Mouse (Mus musculus): ENCODE data around the gene Psmb8. TPM values are rescaled to one million over a fixed set of nuclear protein-coding genes. Genes with fewer than 3 reads are reported as not detected.

The Psmb8 gene
- polyA plus RNA-seq, 1 experiment from 2014 or later: 21.6 TPM

DNA sequence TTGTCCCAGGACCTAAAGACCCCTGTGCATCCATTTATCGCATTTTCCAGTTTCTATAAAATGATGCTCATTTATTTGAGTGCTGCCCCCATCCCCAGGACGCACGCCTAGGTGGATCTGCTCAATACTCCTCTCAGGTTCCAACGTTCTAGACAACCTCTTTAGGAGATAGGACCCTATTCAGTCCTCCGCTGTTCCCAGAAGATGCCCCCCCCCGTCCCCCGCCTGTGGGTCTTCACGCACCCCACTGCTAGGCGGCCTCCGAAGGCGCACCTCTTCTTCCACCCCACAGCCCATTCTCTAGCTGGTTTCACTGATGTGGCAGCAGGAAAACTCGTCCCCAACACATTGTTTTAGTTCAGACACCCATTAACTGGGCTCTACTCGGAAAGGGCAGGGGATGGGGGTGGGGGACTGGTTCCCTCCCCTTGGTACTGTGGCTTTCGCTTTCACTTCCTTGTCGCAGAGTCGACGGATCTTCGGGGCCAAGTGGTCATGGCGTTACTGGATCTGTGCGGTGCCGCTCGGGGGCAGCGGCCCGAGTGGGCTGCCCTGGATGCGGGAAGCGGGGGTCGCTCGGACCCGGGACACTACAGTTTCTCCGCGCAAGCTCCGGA lies 491 bp downstream of the Psmb8 start:
- H3K36me3 ChIP-seq (ENCODE audit: insufficient read depth, low read length): 0 out of 2 replicates have a peak, but pooled peaks cover 4% of the 10 kb centered on the region
- DNase-seq (ENCODE audit: low spot score): peak; percentile 67
- TF ChIP-seq CTCF (IDR thresholded peaks at IDR 0.05; ENCODE audit: low read depth): no peak
- H3K4me2 ChIP-seq (ENCODE audit: low read length): peak overlapping the region; percentile 78
- ATAC-seq (replicated peaks; ENCODE audit: low FRiP score, low read depth): no peak
- H3K4me3 ChIP-seq (replicated peaks; ENCODE audit: low read depth, low read length): peak overlapping the region; percentile 57
- H3K27me3 ChIP-seq (ENCODE audit: insufficient read depth, low read length): peaks cover 15% of the 10 kb centered on the region
- WGBS: 3% methylated on average over 32 of the region's 32 CpGs
- H3K27ac ChIP-seq: no peak overlapping the region
- H3K9ac ChIP-seq (ENCODE audit: low read depth, low read length): peak overlapping the region; percentile 49
- H3K9me3 ChIP-seq (replicated peaks; ENCODE audit: low read length): no peaks in the 10 kb centered on the region
- H3K4me1 ChIP-seq (replicated peaks; ENCODE audit: insufficient read depth, low read length): no peaks in the 10 kb centered on the region

- peaks cover 13% of the 10 kb centered on the region for H3K27me3 ChIP-seq (ENCODE audit: insufficient read depth, low read length)
- H3K4me1 ChIP-seq (replicated peaks; ENCODE audit: insufficient read depth, low read length): no peaks in the 10 kb centered on the region
- TF ChIP-seq CTCF (IDR thresholded peaks at IDR 0.05; ENCODE audit: low read depth): no peak
- H3K36me3 ChIP-seq (ENCODE audit: insufficient read depth, low read length): 0 out of 2 replicates have a peak, but pooled peaks cover 4% of the 10 kb centered on the region
- peak overlapping the region; percentile 49 for H3K9ac ChIP-seq (ENCODE audit: low read depth, low read length)
- ATAC-seq (replicated peaks; ENCODE audit: low FRiP score, low read depth) (no peak), DNase-seq (ENCODE audit: low spot score) (no peak)
- 13% methylated on average over 11 of the region's 11 CpGs for WGBS
- no peaks in the 10 kb centered on the region for H3K9me3 ChIP-seq (replicated peaks; ENCODE audit: low read length)
- H3K4me2 ChIP-seq (ENCODE audit: low read length): peak overlapping the region; percentile 78
- H3K4me3 ChIP-seq (replicated peaks; ENCODE audit: low read depth, low read length): peak overlapping the region; percentile 57
- H3K27ac ChIP-seq: no peak overlapping the region
Observed at GRCm38 (mm10) chr17:34198521-34198912, 996 bp downstream of the Psmb8 start.

DNA sequence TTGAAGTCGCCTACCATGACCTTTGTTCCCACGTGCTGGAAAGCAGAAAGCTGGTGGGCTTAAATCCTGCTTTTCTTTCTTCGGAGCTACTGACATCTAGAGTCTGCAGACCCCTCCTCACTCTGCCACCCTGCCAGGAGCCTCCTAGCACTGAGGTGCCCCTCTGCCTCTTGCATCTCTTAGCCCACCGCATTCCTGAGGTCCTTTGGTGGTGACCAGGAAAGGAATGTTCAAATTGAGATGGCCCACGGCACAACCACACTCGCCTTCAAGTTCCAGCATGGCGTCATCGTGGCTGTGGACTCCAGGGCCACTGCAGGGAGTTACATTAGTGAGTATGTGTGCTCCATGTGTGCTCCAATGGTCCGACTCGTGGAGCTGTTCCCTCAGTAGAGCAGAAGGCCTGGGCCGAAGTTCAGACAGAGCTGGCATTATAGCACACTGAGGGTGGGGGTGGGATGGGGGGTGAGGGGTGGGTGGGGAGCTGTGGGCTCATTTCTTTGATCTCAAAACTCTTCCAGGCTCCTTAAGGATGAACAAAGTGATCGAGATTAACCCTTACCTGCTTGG lies 1.6 kb downstream of the Psmb8 start:
- Histone ChIP-seq H3K9ac (ENCODE audit: low read depth, low read length) (no peak overlapping the region), H3K4me2 (ENCODE audit: low read length) (peak overlapping the region; percentile 78; the same call in 1 of the 2 replicates), H3K4me3 (replicated peaks; ENCODE audit: low read depth, low read length) (no peak overlapping the region), H3K27ac (no peak overlapping the region), H3K27me3 (ENCODE audit: insufficient read depth, low read length) (peaks cover 8% of the 10 kb centered on the region), H3K9me3 (replicated peaks; ENCODE audit: low read length) (no peaks in the 10 kb centered on the region), H3K36me3 (ENCODE audit: insufficient read depth, low read length) (0 out of 2 replicates have a peak, but pooled peaks cover 4% of the 10 kb centered on the region), H3K4me1 (replicated peaks; ENCODE audit: insufficient read depth, low read length) (no peaks in the 10 kb centered on the region)
- ATAC-seq (replicated peaks; ENCODE audit: low FRiP score, low read depth) (no peak), DNase-seq (ENCODE audit: low spot score) (no peak)
- TF ChIP-seq CTCF (IDR thresholded peaks at IDR 0.05; ENCODE audit: low read depth): no peak
- WGBS: 70% methylated on average over 12 of the region's 12 CpGs

DNA sequence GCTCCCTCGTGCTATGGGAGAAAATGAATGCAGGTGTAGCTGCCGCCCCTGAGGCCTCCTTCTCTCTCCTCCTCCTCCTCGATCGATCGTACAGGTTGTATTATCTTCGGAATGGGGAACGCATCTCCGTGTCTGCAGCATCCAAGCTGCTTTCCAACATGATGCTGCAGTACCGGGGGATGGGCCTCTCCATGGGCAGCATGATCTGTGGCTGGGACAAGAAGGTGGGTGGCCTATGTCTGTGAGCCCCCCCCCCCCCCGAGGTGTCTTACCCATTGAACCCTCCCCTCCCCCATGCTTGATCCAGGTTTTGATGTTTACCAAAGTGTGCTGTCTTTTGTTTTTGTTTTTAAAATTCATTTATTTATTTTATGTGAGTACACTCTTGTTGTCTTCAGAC lies 2.5 kb downstream of the Psmb8 start:
- H3K27ac ChIP-seq: no peak overlapping the region
- no peak for ATAC-seq (replicated peaks; ENCODE audit: low FRiP score, low read depth)
- no peak overlapping the region for H3K9ac ChIP-seq (ENCODE audit: low read depth, low read length)
- WGBS: 88% methylated on average over 10 of the region's 10 CpGs
- H3K4me3 ChIP-seq (replicated peaks; ENCODE audit: low read depth, low read length): no peak overlapping the region
- peaks cover 8% of the 10 kb centered on the region for H3K27me3 ChIP-seq (ENCODE audit: insufficient read depth, low read length)
- no peaks in the 10 kb centered on the region; the same call in 1 of the 2 replicates for H3K4me1 ChIP-seq (replicated peaks; ENCODE audit: insufficient read depth, low read length)
- no peak overlapping the region for H3K4me2 ChIP-seq (ENCODE audit: low read length)
- no peak for DNase-seq (ENCODE audit: low spot score)
- H3K9me3 ChIP-seq (replicated peaks; ENCODE audit: low read length): no peaks in the 10 kb centered on the region
- no peaks in the 10 kb centered on the region for H3K36me3 ChIP-seq (ENCODE audit: insufficient read depth, low read length)
- no peak for TF ChIP-seq CTCF (IDR thresholded peaks at IDR 0.05; ENCODE audit: low read depth)

DNA sequence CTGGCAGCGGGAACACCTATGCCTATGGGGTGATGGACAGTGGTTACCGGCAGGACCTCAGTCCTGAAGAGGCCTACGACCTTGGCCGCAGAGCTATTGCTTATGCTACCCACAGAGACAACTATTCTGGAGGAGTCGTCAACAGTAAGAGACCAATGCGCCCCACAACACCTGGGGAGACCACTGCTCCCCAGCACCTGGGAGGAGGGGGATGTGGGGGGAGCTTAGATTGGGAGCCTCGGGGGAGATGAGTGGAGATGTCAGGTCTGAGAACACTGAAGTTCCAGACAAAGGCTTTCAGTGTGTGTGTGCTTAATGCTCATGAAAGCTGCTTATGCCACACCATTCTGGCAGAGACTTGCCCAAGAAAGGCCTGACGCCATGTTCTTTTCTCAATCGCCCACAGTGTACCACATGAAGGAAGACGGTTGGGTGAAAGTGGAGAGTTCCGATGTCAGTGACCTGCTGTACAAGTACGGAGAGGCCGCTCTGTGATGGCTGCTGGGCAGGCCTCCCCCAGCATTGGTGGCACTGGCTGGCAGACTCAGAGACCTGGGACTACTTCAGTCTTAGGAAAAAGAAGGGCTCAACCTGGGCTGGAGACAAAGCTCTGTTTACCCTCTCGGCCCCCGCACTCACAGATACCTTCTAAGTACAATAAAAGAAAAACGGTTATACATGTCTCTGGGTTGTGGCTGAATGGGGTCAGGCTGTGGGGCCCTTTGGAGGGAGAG lies 3.4 kb downstream of the Psmb8 start:
- DNase-seq (ENCODE audit: low spot score) (no peak), ATAC-seq (replicated peaks; ENCODE audit: low FRiP score, low read depth) (no peak)
- no peaks in the 10 kb centered on the region for H3K36me3 ChIP-seq (ENCODE audit: insufficient read depth, low read length)
- no peak overlapping the region for H3K9ac ChIP-seq (ENCODE audit: low read depth, low read length)
- H3K27ac ChIP-seq: no peak overlapping the region
- no peak overlapping the region for H3K4me2 ChIP-seq (ENCODE audit: low read length)
- 86% methylated on average over 16 of the region's 16 CpGs for WGBS
- H3K4me3 ChIP-seq (replicated peaks; ENCODE audit: low read depth, low read length): no peak overlapping the region
- H3K27me3 ChIP-seq (ENCODE audit: insufficient read depth, low read length): peaks cover 8% of the 10 kb centered on the region
- no peak for TF ChIP-seq CTCF (IDR thresholded peaks at IDR 0.05; ENCODE audit: low read depth)
- H3K9me3 ChIP-seq (replicated peaks; ENCODE audit: low read length): no peaks in the 10 kb centered on the region
- no peaks in the 10 kb centered on the region; the same call in 1 of the 2 replicates for H3K4me1 ChIP-seq (replicated peaks; ENCODE audit: insufficient read depth, low read length)

DNA sequence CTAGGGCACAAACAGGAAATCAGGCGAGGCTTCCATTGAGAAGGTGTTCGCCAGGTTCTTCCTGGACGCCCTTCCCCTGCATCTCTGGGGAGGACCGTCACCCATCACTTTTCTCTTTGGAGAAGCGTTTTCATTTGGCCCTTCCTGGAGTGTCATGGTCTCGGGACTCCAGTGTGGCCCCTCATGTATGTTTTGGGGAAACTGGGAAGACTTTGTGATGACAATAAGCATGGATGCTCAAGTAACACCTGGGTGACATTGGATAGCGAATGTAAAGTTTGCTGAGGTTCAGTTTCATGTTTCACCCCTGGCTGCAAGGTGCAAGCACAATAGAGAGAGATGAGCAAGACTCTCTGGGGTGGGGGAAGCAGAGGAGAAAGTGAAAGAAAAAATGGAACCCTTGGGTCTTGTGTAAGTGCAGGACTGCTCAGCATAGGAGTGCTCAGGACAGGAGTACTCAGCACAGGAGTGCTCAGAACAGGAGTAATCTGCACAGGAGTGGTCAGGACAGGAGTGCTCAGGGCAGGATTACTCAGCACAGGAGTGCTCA lies 4.1 kb downstream of the Psmb8 start:
- ATAC-seq (replicated peaks; ENCODE audit: low FRiP score, low read depth) (no peak), DNase-seq (ENCODE audit: low spot score) (no peak)
- Histone ChIP-seq H3K9ac (ENCODE audit: low read depth, low read length) (no peak overlapping the region), H3K4me1 (replicated peaks; ENCODE audit: insufficient read depth, low read length) (no peaks in the 10 kb centered on the region; the same call in 1 of the 2 replicates), H3K27ac (no peak overlapping the region), H3K36me3 (ENCODE audit: insufficient read depth, low read length) (no peaks in the 10 kb centered on the region), H3K4me2 (ENCODE audit: low read length) (no peak overlapping the region), H3K27me3 (ENCODE audit: insufficient read depth, low read length) (peaks cover 2% of the 10 kb centered on the region), H3K4me3 (replicated peaks; ENCODE audit: low read depth, low read length) (no peak overlapping the region), H3K9me3 (replicated peaks; ENCODE audit: low read length) (no peaks in the 10 kb centered on the region)
- TF ChIP-seq CTCF (IDR thresholded peaks at IDR 0.05; ENCODE audit: low read depth): no peak
- WGBS: 66% methylated on average over 7 of the region's 7 CpGs
